Mouse (Mus musculus) myocyte (in vitro differentiated cells): ENCODE measurements around the gene Itga2b.

Source experiments
- E2F4 ChIP-seq: IDR thresholded peaks from one replicate; pipeline ENCODE4 v1.6.1; 2011; ENCODE audit warnings: mild to moderate bottlenecking, control low read depth, moderate library complexity; ENCODE audit not compliant: insufficient read depth
- MAX ChIP-seq: IDR thresholded peaks from one replicate; pipeline ENCODE4 v1.6.1; 2011; ENCODE audit warnings: low read depth, mild to moderate bottlenecking, control low read depth
- POLR2A ChIP-seq: IDR thresholded peaks from one replicate; pipeline ENCODE4 v1.6.1; 2011; ENCODE audit warnings: low read depth, mild to moderate bottlenecking, control low read depth, moderate library complexity; ENCODE audit not compliant: insufficient read length
- POLR2AphosphoS2 ChIP-seq: IDR thresholded peaks from one replicate; pipeline ENCODE4 v1.6.1; 2011; ENCODE audit warnings: low read depth, control low read depth; ENCODE audit not compliant: insufficient read length
- USF1 ChIP-seq: IDR thresholded peaks from one replicate; pipeline ENCODE4 v1.6.1; 2011; ENCODE audit warnings: low read depth, mild to moderate bottlenecking, control low read depth, moderate library complexity

DNA sequence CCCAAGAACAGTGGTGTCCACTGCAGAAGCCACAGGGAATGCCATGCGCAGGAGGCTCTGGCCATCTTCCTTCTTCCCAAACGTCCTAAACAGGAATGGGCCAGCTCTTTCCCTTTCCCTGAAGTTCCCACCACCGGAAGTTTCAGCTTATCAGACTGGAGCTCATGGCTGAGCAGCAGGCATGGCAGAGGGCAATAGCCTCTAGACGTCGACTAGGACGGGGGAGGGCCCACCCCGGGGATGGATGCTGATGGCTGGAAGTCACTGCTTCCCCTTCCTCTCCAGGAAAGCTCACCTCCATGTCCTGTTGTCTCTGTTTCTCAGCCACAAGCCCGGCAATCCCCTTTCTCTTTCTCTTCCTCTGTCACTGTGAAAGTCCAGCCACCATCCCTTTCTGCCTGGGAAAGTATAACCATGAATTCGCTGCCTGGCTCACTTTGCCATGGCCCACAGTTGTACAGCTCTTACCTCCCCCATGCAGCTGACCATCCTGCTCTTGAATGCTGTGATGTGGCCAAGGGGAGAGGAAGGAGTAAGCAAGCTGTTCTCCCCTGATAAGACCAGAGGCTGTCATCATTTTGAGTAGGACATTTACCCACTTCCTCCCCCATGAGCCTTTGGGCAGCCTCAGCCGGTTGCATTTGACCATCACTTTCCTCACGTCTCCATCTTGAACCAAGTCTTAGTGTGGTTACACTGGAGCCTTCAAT lies at the start of gene Itga2b:
- TF ChIP-seq POLR2A = no peak
- no peak for TF ChIP-seq MAX
- TF ChIP-seq USF1 = no peak
- TF ChIP-seq POLR2AphosphoS2 = no peak
- no peak for TF ChIP-seq E2F4
